Mouse (Mus musculus): Measurements from ENCODE around the gene Adk.

The Adk gene

GRCm38 (mm10) chr14:21052112-21052780 lies at the start of gene Adk, which contains the start of gene Ap3m1:
Adk (plus strand) TSS chr14:21052574.
Ap3m1 (minus strand) TSS chr14:21052508.
- DNase-seq, result peak; percentile 94 to 96

GRCm38 (mm10) chr14:21013800-21014334 lies 38.5 kb upstream of the Adk start:
- no peak for DNase-seq

- no peak for DNase-seq
Observed at GRCm38 (mm10) chr14:21017871-21018270, 34.5 kb upstream of the Adk start.

GRCm38 (mm10) chr14:21018977-21019376 lies 33.4 kb upstream of the Adk start:
- peak; percentile 19 to 45 for DNase-seq

- no peak for DNase-seq
Observed at GRCm38 (mm10) chr14:21020435-21020834, 31.9 kb upstream of the Adk start.

GRCm38 (mm10) chr14:21027542-21027941 lies 24.8 kb upstream of the Adk start:
- DNase-seq, result no peak

GRCm38 (mm10) chr14:21029025-21029659 lies 23.2 kb upstream of the Adk start:
- DNase-seq, result no peak

- DNase-seq, result no peak
Observed at GRCm38 (mm10) chr14:21031783-21032511, 20.4 kb upstream of the Adk start.

- no peak for DNase-seq
Observed at GRCm38 (mm10) chr14:21034271-21034670, 18.1 kb upstream of the Adk start.

- no peak for DNase-seq
Observed at GRCm38 (mm10) chr14:21034791-21035190, 17.6 kb upstream of the Adk start.

GRCm38 (mm10) chr14:21039077-21039476 lies 13.3 kb upstream of the Adk start:
- no peak for DNase-seq

GRCm38 (mm10) chr14:21039623-21040022 lies 12.8 kb upstream of the Adk start:
- no peak for DNase-seq

- DNase-seq, result no peak
Observed at GRCm38 (mm10) chr14:21047840-21048239, 4.5 kb upstream of the Adk start.

GRCm38 (mm10) chr14:21048879-21049278 lies 3.5 kb upstream of the Adk start:
- DNase-seq, result peak in 1 of 2 experiments; percentile 48

GRCm38 (mm10) chr14:21050734-21051133 lies 1.6 kb upstream of the Adk start:
- DNase-seq, result peak in 1 of 2 experiments; percentile 45

GRCm38 (mm10) chr14:21051380-21052111 lies 828 bp upstream of the Adk start:
- no peak for DNase-seq

- peak in 1 of 2 experiments; percentile 80 for DNase-seq
Observed at GRCm38 (mm10) chr14:21052781-21053130, 382 bp downstream of the Adk start.

GRCm38 (mm10) chr14:21053151-21053550 lies 777 bp downstream of the Adk start:
- no peak for DNase-seq

GRCm38 (mm10) chr14:21053586-21053985 lies 1.2 kb downstream of the Adk start:
- DNase-seq, result peak in 1 of 2 experiments; percentile 25

- no peak for DNase-seq
Observed at GRCm38 (mm10) chr14:21058972-21059371, 6.6 kb downstream of the Adk start.

- DNase-seq, result no peak
Observed at GRCm38 (mm10) chr14:21062766-21063513, 10.6 kb downstream of the Adk start.

- DNase-seq, result no peak
Observed at GRCm38 (mm10) chr14:21064321-21064720, 11.9 kb downstream of the Adk start.
